Mouse (Mus musculus) midbrain, embryonic 12.5 days (tissue): Measurements from ENCODE around the gene Tmem43. TPM values are rescaled to one million over a fixed set of nuclear protein-coding genes. Genes with fewer than 3 reads are reported as not detected.

Source experiments
- ATAC-seq: fragments of 200-750 bp; cut with Nextera tagmentation; 2 replicates; pipeline ENCODE4 v1.8.0; 2017; ENCODE audit warnings: low read depth, moderate TSS enrichment, moderate library complexity; ENCODE audit not compliant: low FRiP score
- H3K27ac ChIP-seq: fragments of 300-500 bp; sonication (generic); replicated peaks from 2 replicates; pipeline ENCODE4 v1.5.1; 2016; ENCODE audit warnings: mild to moderate bottlenecking
- H3K27me3 ChIP-seq: fragments of 300-500 bp; sonication (generic); 2 replicates; pipeline ENCODE4 v1.6.1; 2016; ENCODE audit warnings: mild to moderate bottlenecking
- H3K36me3 ChIP-seq: fragments of 300-500 bp; sonication (generic); 2 replicates; pipeline ENCODE4 v1.6.1; 2016
- H3K4me1 ChIP-seq: fragments of 300-500 bp; sonication (generic); 2 replicates; pipeline ENCODE4 v1.6.1; 2016
- H3K4me2 ChIP-seq: fragments of 300-500 bp; sonication (generic); replicated peaks from 2 replicates; pipeline ENCODE4 v1.6.1; 2016; ENCODE audit warnings: mild to moderate bottlenecking, moderate library complexity
- H3K4me3 ChIP-seq: fragments of 300-500 bp; sonication (generic); 2 replicates; pipeline ENCODE4 v1.5.1; 2016; ENCODE audit warnings: mild to moderate bottlenecking
- H3K9ac ChIP-seq: fragments of 300-500 bp; sonication (generic); replicated peaks from 2 replicates; pipeline ENCODE4 v1.6.1; 2016; ENCODE audit warnings: mild to moderate bottlenecking, moderate library complexity
- H3K9me3 ChIP-seq: fragments of 300-500 bp; sonication (generic); 2 replicates; pipeline ENCODE4 v1.6.1; 2016; ENCODE audit warnings: mild to moderate bottlenecking
- WGBS: fragments of 180-500 bp; shearing (Covaris S2); methylation state at CpG from one replicate; pipeline ENCODE4 v1.1.7; 2016; 5-methylcytosine and 5-hydroxymethylcytosine counted together
- polyA plus RNA-seq: library from polyadenylated mRNA; unstranded; fragments of >200 nt; fragmentation: Nextera tagmentation; extraction: Ambion mirVana; gene quantifications from 2 replicates; pipeline ENCODE4 v1.2.1, GENCODE M21; 2016

Gene Tmem43
- polyA plus RNA-seq, 1 experiment from 2014 or later = 61.5 TPM

- ATAC-seq = no peak
- H3K27me3 ChIP-seq = no peaks in the 10 kb centered on the region
- no peaks in the 10 kb centered on the region for H3K4me1 ChIP-seq
- 57% methylated on average over 5 of the region's 5 CpGs for WGBS
- no peak overlapping the region for H3K27ac ChIP-seq
- H3K4me3 ChIP-seq = no peak overlapping the region
- H3K9me3 ChIP-seq = no peaks in the 10 kb centered on the region
- H3K9ac ChIP-seq = no peak overlapping the region
- H3K4me2 ChIP-seq = no peak overlapping the region
- peaks cover 30% of the 10 kb centered on the region for H3K36me3 ChIP-seq
Observed at GRCm38 (mm10) chr6:91527227-91527860, 53.8 kb downstream of the Tmem43 start.

DNA sequence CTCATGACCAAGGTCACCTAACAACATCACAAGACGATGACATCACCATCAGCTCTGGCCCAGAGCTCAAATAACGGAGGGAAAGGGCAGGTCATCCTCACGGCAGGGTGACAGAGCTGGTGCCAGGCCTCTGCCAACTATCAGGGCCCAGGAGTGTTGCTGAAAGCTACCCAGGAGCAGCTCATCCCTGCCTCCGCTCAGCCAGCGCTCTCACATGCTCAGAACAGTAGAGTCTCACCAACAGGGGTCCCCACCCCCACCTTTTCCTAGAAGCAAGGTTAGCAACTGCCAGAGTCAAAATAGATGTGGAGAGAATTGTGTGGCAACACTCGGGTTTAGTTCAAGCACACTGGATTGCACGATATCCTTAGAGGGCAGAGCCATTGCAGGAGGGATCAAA, 54.8 kb downstream of the Tmem43 start:
- no peak overlapping the region for H3K9ac ChIP-seq
- H3K36me3 ChIP-seq = peaks cover 21% of the 10 kb centered on the region
- H3K4me3 ChIP-seq = no peak overlapping the region
- H3K9me3 ChIP-seq = no peaks in the 10 kb centered on the region
- H3K27me3 ChIP-seq = no peaks in the 10 kb centered on the region
- H3K27ac ChIP-seq = no peak overlapping the region
- ATAC-seq = no peak
- 84% methylated on average over 7 of the region's 7 CpGs for WGBS
- no peaks in the 10 kb centered on the region for H3K4me1 ChIP-seq
- H3K4me2 ChIP-seq = no peak overlapping the region

DNA sequence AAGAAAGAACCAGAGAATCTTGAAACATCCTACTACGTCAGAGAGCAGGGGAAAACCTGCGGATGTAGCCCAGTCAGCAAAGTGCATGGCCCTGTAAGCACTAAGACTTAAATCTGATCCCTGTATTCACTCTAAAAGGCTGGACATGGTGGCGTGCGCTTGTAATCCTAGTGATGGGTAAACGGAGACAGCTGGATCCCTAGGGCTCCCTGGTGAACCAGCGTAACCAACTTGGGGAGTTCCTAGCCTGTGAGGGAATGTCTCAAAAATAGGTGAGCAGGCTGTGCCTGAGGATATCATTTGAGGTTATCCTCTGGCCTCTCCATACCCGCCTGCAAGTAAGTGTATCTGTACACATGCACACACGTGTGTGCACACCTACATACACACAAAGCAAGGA, 57.2 kb downstream of the Tmem43 start:
- Histone ChIP-seq H3K4me1 (no peaks in the 10 kb centered on the region; the same call in 1 of the 2 replicates), H3K27ac (no peak overlapping the region), H3K9ac (no peak overlapping the region), H3K36me3 (no peaks in the 10 kb centered on the region), H3K4me3 (no peak overlapping the region), H3K4me2 (no peak overlapping the region), H3K27me3 (no peaks in the 10 kb centered on the region), H3K9me3 (no peaks in the 10 kb centered on the region)
- 81% methylated on average over 8 of the region's 8 CpGs for WGBS
- no peak for ATAC-seq

GRCm38 (mm10) chr6:91531276-91531675, 57.8 kb downstream of the Tmem43 start:
- no peak overlapping the region for H3K27ac ChIP-seq
- WGBS = 87% methylated on average over 6 of the region's 6 CpGs
- no peak overlapping the region for H3K4me3 ChIP-seq
- H3K9ac ChIP-seq = no peak overlapping the region
- H3K36me3 ChIP-seq = no peaks in the 10 kb centered on the region
- H3K4me2 ChIP-seq = no peak overlapping the region
- no peaks in the 10 kb centered on the region for H3K27me3 ChIP-seq
- no peaks in the 10 kb centered on the region for H3K9me3 ChIP-seq
- no peaks in the 10 kb centered on the region; the same call in 1 of the 2 replicates for H3K4me1 ChIP-seq
- ATAC-seq = no peak

DNA sequence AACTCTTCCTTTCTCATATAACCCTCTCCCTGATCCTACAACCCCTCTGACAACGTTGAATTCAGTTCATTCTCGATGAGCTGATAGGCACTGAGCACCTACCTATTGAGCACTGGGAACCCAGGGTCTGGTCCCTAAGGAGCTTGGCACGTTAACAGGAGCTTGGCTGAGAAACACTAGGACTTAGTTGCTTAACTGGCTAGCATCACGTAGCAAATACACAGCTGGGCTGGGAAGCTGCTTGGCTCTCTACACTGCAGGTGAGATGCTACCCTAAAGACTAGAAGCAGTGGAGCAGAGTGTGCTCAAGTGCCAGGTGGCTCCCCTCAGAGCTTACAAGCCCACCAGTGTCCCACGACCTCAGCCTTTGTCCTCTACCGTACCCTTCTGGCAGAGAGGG, 59.2 kb downstream of the Tmem43 start:
- Histone ChIP-seq H3K27me3 (no peaks in the 10 kb centered on the region), H3K4me3 (no peak overlapping the region), H3K4me2 (no peak overlapping the region), H3K36me3 (no peaks in the 10 kb centered on the region), H3K27ac (no peak overlapping the region), H3K9ac (no peak overlapping the region), H3K4me1 (no peaks in the 10 kb centered on the region; the same call in 1 of the 2 replicates), H3K9me3 (no peaks in the 10 kb centered on the region)
- no peak for ATAC-seq
- WGBS = 77% methylated on average over 6 of the region's 6 CpGs

DNA sequence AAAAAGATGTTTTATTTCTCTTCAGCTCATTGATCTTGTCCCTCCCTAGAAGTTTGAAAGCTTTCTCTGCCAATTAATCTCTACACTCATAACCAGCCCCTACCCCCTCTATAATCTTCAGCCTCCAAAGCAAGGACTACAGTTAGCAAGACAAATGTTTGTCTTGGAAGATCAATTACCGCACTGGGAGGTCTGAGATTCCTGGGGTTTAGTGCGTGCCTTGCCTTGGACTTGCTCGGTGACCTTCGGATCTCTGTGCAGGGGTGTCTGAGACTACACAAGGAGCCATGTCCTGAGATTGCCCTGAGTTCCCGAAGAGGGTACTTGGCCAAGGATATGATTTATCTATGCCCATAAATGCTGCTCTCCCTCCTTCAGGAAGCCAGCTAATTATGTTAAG, 59.9 kb downstream of the Tmem43 start:
- Histone ChIP-seq H3K9ac (no peak overlapping the region), H3K4me3 (no peak overlapping the region), H3K4me1 (no peaks in the 10 kb centered on the region; the same call in 1 of the 2 replicates), H3K27me3 (no peaks in the 10 kb centered on the region), H3K9me3 (no peaks in the 10 kb centered on the region), H3K27ac (no peak overlapping the region), H3K36me3 (no peaks in the 10 kb centered on the region), H3K4me2 (no peak overlapping the region)
- WGBS = 59% methylated on average over 5 of the region's 5 CpGs
- ATAC-seq = no peak

DNA sequence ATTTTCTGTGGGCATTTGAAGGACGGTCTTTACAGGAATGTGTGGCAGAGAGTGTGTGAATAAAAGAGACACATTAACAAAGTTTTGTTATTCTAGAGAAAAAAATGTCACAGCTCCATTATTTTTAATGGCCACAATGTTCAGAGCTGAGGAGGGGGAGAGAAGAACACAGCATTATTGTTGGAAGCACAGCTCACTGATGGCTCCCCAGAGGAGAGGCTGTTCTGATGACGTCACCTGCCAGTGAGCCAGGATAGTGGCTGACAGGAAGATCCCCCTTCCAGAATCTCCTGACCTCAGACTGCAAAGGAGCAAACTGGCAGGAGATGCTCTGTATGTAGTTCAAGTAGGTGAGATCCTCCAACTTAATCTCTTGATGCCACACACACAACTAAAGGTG, 60.3 kb downstream of the Tmem43 start:
- no peak for ATAC-seq
- Histone ChIP-seq H3K27me3 (no peaks in the 10 kb centered on the region), H3K4me2 (no peak overlapping the region), H3K9me3 (no peaks in the 10 kb centered on the region), H3K4me3 (no peak overlapping the region), H3K4me1 (no peaks in the 10 kb centered on the region; the same call in 1 of the 2 replicates), H3K27ac (no peak overlapping the region), H3K36me3 (no peaks in the 10 kb centered on the region), H3K9ac (no peak overlapping the region)
- WGBS = 46% methylated on average over 2 of the region's 2 CpGs

- Histone ChIP-seq H3K9me3 (no peaks in the 10 kb centered on the region), H3K27ac (no peak overlapping the region), H3K27me3 (no peaks in the 10 kb centered on the region), H3K36me3 (no peaks in the 10 kb centered on the region), H3K4me3 (no peak overlapping the region), H3K9ac (no peak overlapping the region), H3K4me2 (no peak overlapping the region), H3K4me1 (no peaks in the 10 kb centered on the region; the same call in 1 of the 2 replicates)
- no peak for ATAC-seq
- WGBS = 90% methylated on average over 4 of the region's 4 CpGs
Observed at GRCm38 (mm10) chr6:91534268-91534667, 60.8 kb downstream of the Tmem43 start.

GRCm38 (mm10) chr6:91535231-91535630, 61.7 kb downstream of the Tmem43 start:
- H3K9me3 ChIP-seq = no peaks in the 10 kb centered on the region
- no peaks in the 10 kb centered on the region for H3K27me3 ChIP-seq
- ATAC-seq = no peak
- no peaks in the 10 kb centered on the region for H3K36me3 ChIP-seq
- WGBS = 68% methylated on average over 3 of the region's 3 CpGs
- no peak overlapping the region for H3K9ac ChIP-seq
- no peaks in the 10 kb centered on the region; the same call in 1 of the 2 replicates for H3K4me1 ChIP-seq
- H3K4me3 ChIP-seq = no peak overlapping the region
- no peak overlapping the region for H3K27ac ChIP-seq
- H3K4me2 ChIP-seq = no peak overlapping the region

DNA sequence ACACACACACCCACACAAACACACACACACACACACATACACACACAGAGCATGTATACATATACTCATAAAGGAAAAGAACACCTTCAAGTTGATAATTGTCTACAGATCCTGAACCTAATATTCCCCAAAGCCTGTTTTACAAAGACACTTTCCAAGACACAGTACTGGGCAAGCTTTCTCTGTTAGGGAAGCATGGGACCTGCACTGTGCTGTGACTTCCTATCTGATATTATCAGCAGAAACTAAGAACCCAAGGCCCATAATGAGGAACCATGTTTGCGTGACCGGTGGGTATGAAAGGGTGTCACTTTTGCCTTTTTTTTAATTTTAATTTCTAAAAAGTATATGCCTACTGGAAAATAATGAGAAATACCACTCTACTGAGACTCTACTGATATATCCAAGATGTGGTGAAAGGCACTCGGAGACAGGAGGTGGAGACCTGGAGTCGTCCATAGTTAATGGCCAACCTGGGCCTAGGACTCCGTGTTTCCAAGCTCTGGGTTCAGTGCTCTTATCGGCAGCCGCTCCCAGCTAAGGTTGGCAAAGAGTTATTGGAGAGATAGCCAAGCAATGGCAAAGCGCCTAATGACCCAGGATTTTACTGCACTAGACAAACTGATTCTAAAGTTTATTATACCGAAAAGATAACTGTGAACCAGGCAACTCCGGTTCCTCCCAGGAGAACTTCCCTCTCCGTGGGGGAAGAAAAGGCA, 62.7 kb downstream of the Tmem43 start:
- WGBS = 95% methylated on average over 11 of the region's 11 CpGs
- Histone ChIP-seq H3K9me3 (no peaks in the 10 kb centered on the region), H3K4me1 (no peaks in the 10 kb centered on the region; the same call in 1 of the 2 replicates), H3K4me2 (no peak overlapping the region), H3K27me3 (no peaks in the 10 kb centered on the region), H3K4me3 (no peak overlapping the region), H3K27ac (no peak overlapping the region), H3K9ac (no peak overlapping the region), H3K36me3 (no peaks in the 10 kb centered on the region)
- no peak for ATAC-seq
